Mouse (Mus musculus) stomach, embryonic 15.5 days (tissue): ENCODE measurements at regions not wholly inside any gene's neighbourhood (a gene's known extent, or its start where the extent isn't known, plus 50 kb on each side); places are given as distances from the start of the nearest gene placed in this dataset.

Source experiments
- ATAC-seq: fragments of 200-750 bp; cut with Nextera tagmentation; 2 replicates; pipeline ENCODE4 v1.8.0; 2017; ENCODE audit warnings: low read depth, moderate number of reproducible peaks, moderate TSS enrichment; ENCODE audit not compliant: insufficient read depth, low FRiP score
- H3K27ac ChIP-seq: fragments of 300-500 bp; sonication (generic); 2 replicates; pipeline ENCODE4 v1.5.1; 2015; ENCODE audit warnings: mild to moderate bottlenecking, inconsistent platforms
- H3K27me3 ChIP-seq: fragments of 300-500 bp; sonication (generic); replicated peaks from 2 replicates; pipeline ENCODE4 v1.6.1; 2015; ENCODE audit warnings: inconsistent platforms
- H3K36me3 ChIP-seq: fragments of 300-500 bp; sonication (generic); 2 replicates; pipeline ENCODE4 v1.6.1; 2015; ENCODE audit warnings: inconsistent platforms
- H3K4me1 ChIP-seq: fragments of 300-500 bp; sonication (generic); 2 replicates; pipeline ENCODE4 v1.6.1; 2015; ENCODE audit warnings: inconsistent platforms
- H3K4me2 ChIP-seq: fragments of 300-500 bp; sonication (generic); 2 replicates; pipeline ENCODE4 v1.6.1; 2015; ENCODE audit warnings: mild to moderate bottlenecking, inconsistent platforms
- H3K4me3 ChIP-seq: fragments of 300-500 bp; sonication (generic); replicated peaks from 2 replicates; pipeline ENCODE4 v1.5.1; 2015; ENCODE audit warnings: inconsistent platforms
- H3K9ac ChIP-seq: fragments of 300-500 bp; sonication (generic); 2 replicates; pipeline ENCODE4 v1.6.1; 2015; ENCODE audit warnings: inconsistent platforms
- H3K9me3 ChIP-seq: fragments of 300-500 bp; sonication (generic); 2 replicates; pipeline ENCODE4 v1.6.1; 2016; ENCODE audit warnings: inconsistent platforms
- WGBS: fragments of 180-500 bp; shearing (Covaris S2); methylation state at CpG from one replicate; pipeline ENCODE4 v1.1.7; 2015; 5-methylcytosine and 5-hydroxymethylcytosine counted together

DNA sequence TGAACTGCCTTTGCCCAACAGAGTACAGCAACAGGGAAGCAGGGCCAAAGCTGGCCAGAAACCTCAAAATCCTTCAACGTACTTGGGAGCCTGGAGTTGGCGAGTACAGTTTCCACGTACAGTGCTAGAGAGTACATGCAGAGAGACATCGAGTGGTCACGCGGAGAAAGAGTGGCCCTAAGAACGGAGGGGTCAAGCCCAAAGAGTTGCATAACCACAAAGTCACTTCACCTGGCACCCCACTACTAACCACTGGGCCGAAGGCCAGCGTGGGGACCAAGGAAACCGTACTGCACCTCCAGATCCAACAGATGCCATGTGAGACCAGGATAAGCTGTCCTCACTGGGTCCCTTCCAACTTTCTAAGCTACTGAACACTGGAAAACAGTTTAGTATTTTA lies 56.2 kb upstream of the Ephb1 start:
- WGBS: 91% methylated on average over 10 of the region's 10 CpGs
- no peak for ATAC-seq

DNA sequence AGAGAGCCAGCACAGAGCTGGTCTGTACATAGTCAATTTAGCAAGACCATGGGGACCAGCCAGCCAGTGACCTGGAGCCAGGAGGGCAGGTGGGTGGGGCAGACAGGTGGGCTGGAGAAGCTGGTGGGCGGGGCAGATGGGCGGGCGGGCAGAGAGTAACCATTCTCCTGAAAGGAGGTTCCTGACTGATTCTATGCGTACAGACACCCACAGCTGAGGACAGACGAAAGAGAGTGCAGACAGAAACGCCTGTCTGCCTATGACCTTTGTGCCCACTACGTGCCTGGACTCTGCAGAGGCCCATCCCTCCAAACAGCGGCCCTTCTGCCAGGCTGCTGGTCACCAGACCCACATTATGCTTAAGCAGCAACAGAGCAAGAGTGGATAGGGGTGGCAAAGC lies 51.5 kb upstream of the Ephb1 start:
- H3K36me3 ChIP-seq: no peaks in the 10 kb centered on the region
- no peak overlapping the region for H3K4me3 ChIP-seq
- H3K4me2 ChIP-seq: no peak overlapping the region
- no peak overlapping the region for H3K9ac ChIP-seq
- no peaks in the 10 kb centered on the region for H3K27me3 ChIP-seq
- peak; percentile 55; the same call in 1 of the 2 replicates for ATAC-seq
- no peak overlapping the region for H3K27ac ChIP-seq
- 29% methylated on average over 8 of the region's 8 CpGs for WGBS
- H3K4me1 ChIP-seq: no peaks in the 10 kb centered on the region
- H3K9me3 ChIP-seq: no peaks in the 10 kb centered on the region

More for the DNA sequence above, 56.2 kb upstream of the Ephb1 start:
- no peaks in the 10 kb centered on the region for H3K9me3 ChIP-seq
- no peak overlapping the region for H3K4me2 ChIP-seq
- H3K4me3 ChIP-seq: no peak overlapping the region
- H3K36me3 ChIP-seq: no peaks in the 10 kb centered on the region
- H3K9ac ChIP-seq: no peak overlapping the region
- no peaks in the 10 kb centered on the region for H3K27me3 ChIP-seq
- no peak overlapping the region for H3K27ac ChIP-seq
- no peaks in the 10 kb centered on the region for H3K4me1 ChIP-seq
